Mouse (Mus musculus) heart, embryonic 12.5 days (tissue): ENCODE results near the gene Tex22. TPM values are rescaled to one million over a fixed set of nuclear protein-coding genes. Genes with fewer than 3 reads are reported as not detected.

Experiments used
- ATAC-seq: fragments of 200-750 bp; cut with Nextera tagmentation; 2 replicates; pipeline ENCODE4 v1.8.0; 2017; ENCODE audit warnings: moderate TSS enrichment, moderate library complexity; ENCODE audit not compliant: insufficient number of reproducible peaks, low FRiP score
- H3K27ac ChIP-seq: fragments of 300-500 bp; sonication (generic); 2 replicates; pipeline ENCODE4 v1.5.1; 2016; ENCODE audit warnings: mild to moderate bottlenecking, moderate library complexity; ENCODE audit not compliant: poor library complexity, severe bottlenecking
- H3K27me3 ChIP-seq: fragments of 300-500 bp; sonication (generic); replicated peaks from 2 replicates; pipeline ENCODE4 v1.6.1; 2016; ENCODE audit warnings: mild to moderate bottlenecking, moderate library complexity
- H3K36me3 ChIP-seq: fragments of 300-500 bp; sonication (generic); 2 replicates; pipeline ENCODE4 v1.6.1; 2016; ENCODE audit warnings: mild to moderate bottlenecking, moderate library complexity
- H3K4me1 ChIP-seq: fragments of 300-500 bp; sonication (generic); replicated peaks from 2 replicates; pipeline ENCODE4 v1.6.1; 2016; ENCODE audit warnings: mild to moderate bottlenecking
- H3K4me2 ChIP-seq: fragments of 300-500 bp; sonication (generic); 2 replicates; pipeline ENCODE4 v1.6.1; 2016; ENCODE audit warnings: mild to moderate bottlenecking, moderate library complexity
- H3K4me3 ChIP-seq: fragments of 300-500 bp; sonication (generic); 2 replicates; pipeline ENCODE4 v1.5.1; 2016; ENCODE audit warnings: mild to moderate bottlenecking
- H3K9ac ChIP-seq: fragments of 300-500 bp; sonication (generic); 2 replicates; pipeline ENCODE4 v1.6.1; 2016; ENCODE audit warnings: mild to moderate bottlenecking, moderate library complexity
- H3K9me3 ChIP-seq: fragments of 300-500 bp; sonication (generic); replicated peaks from 2 replicates; pipeline ENCODE4 v1.6.1; 2016; ENCODE audit warnings: mild to moderate bottlenecking, moderate library complexity
- WGBS: fragments of 180-500 bp; shearing (Covaris S2); methylation state at CpG from one replicate; pipeline ENCODE4 v1.1.7; 2016; 5-methylcytosine and 5-hydroxymethylcytosine counted together
- polyA plus RNA-seq: library from polyadenylated mRNA; unstranded; fragments of >200 nt; fragmentation: Nextera tagmentation; extraction: Ambion mirVana; gene quantifications from 2 replicates; pipeline ENCODE4 v1.2.1, GENCODE M21; 2016

The Tex22 gene
- polyA plus RNA-seq, 1 experiment from 2014 or later = not detected

GRCm38 (mm10) chr12:113060178-113060577, 14.1 kb upstream of the Tex22 start:
- peaks cover 81% of the 10 kb centered on the region for H3K36me3 ChIP-seq
- ATAC-seq = no peak
- no peaks in the 10 kb centered on the region for H3K27me3 ChIP-seq
- H3K9ac ChIP-seq = no peak overlapping the region
- 0 out of 2 replicates have a peak, but pooled peaks cover 4% of the 10 kb centered on the region for H3K9me3 ChIP-seq
- H3K4me2 ChIP-seq = no peak overlapping the region
- no peak overlapping the region for H3K4me3 ChIP-seq
- H3K4me1 ChIP-seq = 0 out of 2 replicates have a peak, but pooled peaks cover 3% of the 10 kb centered on the region
- no peak overlapping the region for H3K27ac ChIP-seq
- 83% methylated on average over 5 of the region's 5 CpGs for WGBS

- Histone ChIP-seq H3K27me3 (no peaks in the 10 kb centered on the region), H3K36me3 (peaks cover 86% of the 10 kb centered on the region), H3K4me1 (no peaks in the 10 kb centered on the region), H3K4me2 (no peak overlapping the region), H3K4me3 (no peak overlapping the region), H3K27ac (no peak overlapping the region), H3K9ac (no peak overlapping the region), H3K9me3 (0 out of 2 replicates have a peak, but pooled peaks cover 4% of the 10 kb centered on the region)
- no peak for ATAC-seq
- 73% methylated on average over 9 of the region's 9 CpGs for WGBS
Observed at GRCm38 (mm10) chr12:113061606-113062005, 12.7 kb upstream of the Tex22 start.

- Histone ChIP-seq H3K9me3 (0 out of 2 replicates have a peak, but pooled peaks cover 4% of the 10 kb centered on the region), H3K4me2 (no peak overlapping the region), H3K4me3 (no peak overlapping the region), H3K27me3 (no peaks in the 10 kb centered on the region), H3K27ac (no peak overlapping the region), H3K9ac (no peak overlapping the region), H3K4me1 (no peaks in the 10 kb centered on the region), H3K36me3 (peaks cover 86% of the 10 kb centered on the region)
- 80% methylated on average over 10 of the region's 10 CpGs for WGBS
- ATAC-seq = no peak
Observed at GRCm38 (mm10) chr12:113062201-113062600, 12.1 kb upstream of the Tex22 start.

GRCm38 (mm10) chr12:113063700-113064099, 10.6 kb upstream of the Tex22 start:
- no peak overlapping the region for H3K4me3 ChIP-seq
- peaks cover 75% of the 10 kb centered on the region for H3K36me3 ChIP-seq
- H3K27me3 ChIP-seq = no peaks in the 10 kb centered on the region
- no peak overlapping the region for H3K27ac ChIP-seq
- 94% methylated on average over 7 of the region's 7 CpGs for WGBS
- no peak overlapping the region for H3K9ac ChIP-seq
- no peak for ATAC-seq
- H3K4me1 ChIP-seq = no peaks in the 10 kb centered on the region
- H3K9me3 ChIP-seq = no peaks in the 10 kb centered on the region
- no peak overlapping the region for H3K4me2 ChIP-seq

GRCm38 (mm10) chr12:113068002-113068401, 6.3 kb upstream of the Tex22 start:
- Histone ChIP-seq H3K4me3 (no peak overlapping the region), H3K4me1 (no peaks in the 10 kb centered on the region), H3K9me3 (no peaks in the 10 kb centered on the region), H3K9ac (no peak overlapping the region), H3K27me3 (no peaks in the 10 kb centered on the region), H3K4me2 (no peak overlapping the region), H3K36me3 (peaks cover 67% of the 10 kb centered on the region), H3K27ac (no peak overlapping the region)
- no peak for ATAC-seq
- WGBS = 86% methylated on average over 7 of the region's 7 CpGs

GRCm38 (mm10) chr12:113069389-113069788, 4.9 kb upstream of the Tex22 start:
- Histone ChIP-seq H3K4me3 (no peak overlapping the region), H3K36me3 (peaks cover 59% of the 10 kb centered on the region), H3K27me3 (no peaks in the 10 kb centered on the region), H3K4me1 (peaks cover 8% of the 10 kb centered on the region), H3K9ac (no peak overlapping the region), H3K9me3 (no peaks in the 10 kb centered on the region), H3K4me2 (no peak overlapping the region), H3K27ac (no peak overlapping the region)
- 91% methylated on average over 6 of the region's 6 CpGs for WGBS
- ATAC-seq = no peak

GRCm38 (mm10) chr12:113071321-113071720, 3.0 kb upstream of the Tex22 start:
- WGBS = 84% methylated on average over 6 of the region's 6 CpGs
- Histone ChIP-seq H3K9me3 (no peaks in the 10 kb centered on the region), H3K36me3 (peaks cover 46% of the 10 kb centered on the region), H3K4me1 (peaks cover 21% of the 10 kb centered on the region), H3K9ac (no peak overlapping the region), H3K27me3 (no peaks in the 10 kb centered on the region), H3K4me3 (no peak overlapping the region), H3K27ac (no peak overlapping the region), H3K4me2 (no peak overlapping the region)
- ATAC-seq = no peak

- Histone ChIP-seq H3K4me2 (no peak overlapping the region), H3K4me1 (peaks cover 21% of the 10 kb centered on the region), H3K9me3 (no peaks in the 10 kb centered on the region), H3K4me3 (no peak overlapping the region), H3K36me3 (peaks cover 42% of the 10 kb centered on the region), H3K27me3 (no peaks in the 10 kb centered on the region), H3K27ac (no peak overlapping the region), H3K9ac (no peak overlapping the region)
- no peak for ATAC-seq
- WGBS = 80% methylated on average over 6 of the region's 6 CpGs
Observed at GRCm38 (mm10) chr12:113071827-113072226, 2.5 kb upstream of the Tex22 start.

- Histone ChIP-seq H3K4me3 (peak overlapping the region; percentile 48), H3K4me1 (peaks cover 21% of the 10 kb centered on the region), H3K9ac (peak overlapping the region; percentile 72), H3K27me3 (no peaks in the 10 kb centered on the region), H3K4me2 (peak overlapping the region; percentile 92), H3K36me3 (peaks cover 35% of the 10 kb centered on the region), H3K9me3 (no peaks in the 10 kb centered on the region), H3K27ac (peak overlapping the region; percentile 89)
- WGBS = 9% methylated on average over 15 of the region's 15 CpGs
- ATAC-seq = peak; percentile 38; the same call in 1 of the 2 replicates
Observed at GRCm38 (mm10) chr12:113073420-113074328, 628 bp upstream of the Tex22 start.

GRCm38 (mm10) chr12:113075063-113075454, 757 bp downstream of the Tex22 start:
- Histone ChIP-seq H3K4me1 (peaks cover 21% of the 10 kb centered on the region), H3K4me3 (peak overlapping the region; percentile 48), H3K9me3 (no peaks in the 10 kb centered on the region), H3K27ac (peak overlapping the region; percentile 89), H3K27me3 (no peaks in the 10 kb centered on the region), H3K36me3 (peaks cover 22% of the 10 kb centered on the region), H3K4me2 (peak overlapping the region; percentile 92), H3K9ac (peak overlapping the region; percentile 72)
- peak; percentile 62 for ATAC-seq
- WGBS = 6% methylated on average over 10 of the region's 10 CpGs

- peak overlapping the region; percentile 92 for H3K4me2 ChIP-seq
- H3K27me3 ChIP-seq = no peaks in the 10 kb centered on the region
- no peak overlapping the region for H3K27ac ChIP-seq
- peaks cover 18% of the 10 kb centered on the region for H3K36me3 ChIP-seq
- no peak overlapping the region for H3K4me3 ChIP-seq
- WGBS = 53% methylated on average over 6 of the region's 6 CpGs
- no peak for ATAC-seq
- H3K9ac ChIP-seq = no peak overlapping the region
- peaks cover 21% of the 10 kb centered on the region for H3K4me1 ChIP-seq
- H3K9me3 ChIP-seq = no peaks in the 10 kb centered on the region
Observed at GRCm38 (mm10) chr12:113075486-113075885, 1.2 kb downstream of the Tex22 start.
